Mouse (Mus musculus) ovary, postnatal 10 days (tissue): ENCODE results near the gene Ccdc124.
A peak's percentile ranks its signal among the peaks of the same experiment; 100 is the strongest.
"Not testable (repeated sequence)": the region's sequence is repeated elsewhere in the genome, so short reads cannot be mapped to it uniquely, and the experiment has no call there.

ENCODE experiments used
- DNase-seq: peaks from one replicate; pipeline ENCODE4 v3.0.0; 2022; ENCODE audit warnings: low spot score

Gene Ccdc124

DNA sequence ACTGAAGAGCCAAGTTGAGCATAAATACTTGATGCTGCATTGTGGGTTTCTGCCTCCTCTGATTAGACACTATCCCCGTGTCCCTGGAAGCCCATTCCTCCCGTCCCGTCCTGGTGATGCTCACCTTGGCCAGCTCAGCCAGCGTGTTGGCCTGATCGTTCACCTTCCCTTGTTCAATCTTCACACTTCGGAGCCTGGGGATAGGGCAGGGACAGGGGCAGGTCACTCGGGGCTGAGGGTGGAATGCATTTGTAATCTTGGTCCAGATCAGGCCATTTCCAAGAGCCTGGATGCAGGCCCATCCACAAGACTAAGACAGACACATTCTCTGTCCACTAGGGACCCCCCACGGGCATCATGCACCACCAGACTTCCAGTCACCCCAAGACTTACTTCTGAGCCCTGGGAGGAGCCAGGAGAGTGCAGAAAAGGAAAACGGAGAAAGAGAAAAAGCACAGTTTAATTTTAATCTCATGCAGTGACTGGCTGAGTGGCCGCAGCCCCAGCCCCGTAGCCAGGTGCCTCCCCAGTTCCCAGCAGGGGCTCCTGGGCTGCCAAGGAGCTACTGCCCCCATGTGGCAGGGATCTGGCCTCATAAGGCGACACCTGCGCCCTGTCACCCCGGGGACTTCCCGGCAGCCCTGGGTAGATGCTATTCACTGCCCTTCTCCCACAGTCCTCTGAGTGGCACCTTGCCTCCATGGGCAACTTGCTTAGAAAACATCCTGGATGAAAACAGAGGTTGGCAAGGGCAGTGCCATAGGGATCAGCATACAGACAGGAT is 27.2 kb downstream of the Ccdc124 start:
- DNase-seq, result no peak

GRCm38 (mm10) chr8:70845108-70845507 is 28.6 kb downstream of the Ccdc124 start:
- DNase-seq, result no peak

DNA sequence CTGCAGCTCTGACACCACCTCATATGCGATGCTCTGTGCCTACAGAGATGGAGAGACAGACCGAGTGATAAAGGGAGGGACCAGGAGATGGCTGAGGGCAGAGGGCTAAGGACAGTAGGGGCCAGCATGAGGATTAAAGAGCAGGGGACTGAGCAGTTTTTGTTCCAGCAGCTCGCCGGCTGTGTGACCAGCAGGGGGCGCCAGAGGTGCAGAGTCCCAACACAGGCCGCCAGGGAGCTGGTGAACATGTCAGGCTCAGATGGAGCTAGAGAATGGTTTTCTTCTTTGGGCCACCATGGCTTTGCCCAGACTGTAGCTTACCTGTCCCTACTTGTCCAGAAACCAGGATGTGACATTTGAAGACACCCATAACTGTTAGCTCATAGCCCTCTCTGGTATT is 29.2 kb downstream of the Ccdc124 start:
- DNase-seq, result peak; percentile 86

DNA sequence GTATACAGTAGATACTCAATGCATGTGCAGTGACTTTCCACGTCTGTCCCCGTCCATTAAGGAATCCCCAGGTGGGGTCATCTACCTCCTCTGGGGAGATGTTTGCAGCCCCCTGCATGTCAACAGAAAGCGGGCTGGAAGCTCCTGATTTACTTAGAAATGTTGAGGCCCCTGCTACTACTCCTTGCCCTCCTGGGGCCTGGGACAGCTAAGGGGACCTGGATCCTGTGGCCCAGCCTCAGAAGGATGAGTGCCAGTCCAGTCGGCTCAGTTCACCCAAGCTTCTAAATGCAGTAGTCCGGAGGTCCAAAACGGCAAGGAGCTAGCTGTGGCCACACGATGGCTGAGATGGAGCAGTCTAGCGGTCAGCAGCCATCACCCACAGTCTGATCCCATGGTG is 29.8 kb downstream of the Ccdc124 start:
- no peak for DNase-seq

- DNase-seq, result no peak
Measured at GRCm38 (mm10) chr8:70843214-70843773, 30.4 kb downstream of the Ccdc124 start.

DNA sequence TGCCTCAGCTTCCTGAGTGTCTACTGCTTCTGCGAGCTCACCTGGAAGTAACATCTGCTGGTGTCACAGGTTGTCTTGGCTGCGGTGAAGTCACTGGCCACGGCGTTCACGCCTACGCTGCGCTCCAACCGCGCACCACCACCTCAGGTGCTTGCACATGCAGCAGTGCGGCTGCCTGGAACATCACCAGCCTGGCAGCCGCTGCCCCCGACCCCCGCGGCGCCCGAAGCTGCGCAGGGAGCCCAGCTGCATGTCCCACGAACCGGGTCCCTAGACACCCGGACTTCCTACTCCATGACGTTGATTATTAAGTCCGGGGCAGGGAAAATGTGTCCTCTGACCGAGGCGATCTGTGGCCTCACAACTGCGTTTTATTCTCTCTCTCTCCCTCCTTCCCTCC is 31.3 kb downstream of the Ccdc124 start:
- no peak for DNase-seq

DNA sequence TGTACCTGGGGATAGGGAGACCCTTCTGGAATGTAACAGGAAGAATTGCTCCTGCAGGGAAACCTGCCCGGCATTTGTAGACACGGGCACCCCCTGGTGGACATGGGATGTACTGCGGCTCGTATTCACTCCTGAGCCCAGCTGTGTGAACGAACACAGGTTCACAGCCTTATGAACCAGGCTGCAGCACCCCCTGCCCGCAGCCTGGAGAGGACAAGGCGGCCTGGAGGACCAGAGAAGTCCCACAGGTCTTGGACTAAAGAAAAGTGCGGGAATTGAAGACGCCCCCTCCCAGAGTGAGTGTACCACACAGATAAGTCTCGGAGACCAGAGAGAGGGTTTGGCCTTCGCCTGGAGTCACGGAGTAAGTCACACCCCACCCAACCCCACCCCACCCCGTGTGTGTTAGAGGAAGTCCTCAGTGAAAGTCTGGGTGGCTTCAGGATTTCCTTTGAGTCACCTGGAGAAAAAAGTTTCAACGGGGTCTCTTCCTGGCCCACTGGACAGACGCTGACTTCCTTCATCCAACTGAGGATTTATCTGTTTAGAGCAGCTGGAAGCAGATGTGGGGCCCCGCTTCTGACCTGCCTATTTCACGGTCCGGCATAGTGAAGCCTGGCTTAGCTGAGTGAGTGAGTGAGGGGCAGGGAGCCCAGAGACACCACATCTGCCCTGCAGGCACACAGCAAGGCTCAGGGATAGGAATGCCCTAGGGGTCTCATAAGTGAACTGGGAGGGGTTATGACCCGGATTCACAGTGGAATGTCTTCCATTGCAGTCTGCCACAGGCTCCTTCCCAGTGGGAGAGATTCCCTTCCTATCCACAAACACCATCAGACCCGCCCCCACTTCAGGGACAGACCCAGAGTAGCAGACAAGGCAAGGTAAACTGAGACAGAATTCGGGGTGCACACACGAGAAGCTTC is 32.3 kb downstream of the Ccdc124 start:
- DNase-seq, result peak; percentile 94

DNA sequence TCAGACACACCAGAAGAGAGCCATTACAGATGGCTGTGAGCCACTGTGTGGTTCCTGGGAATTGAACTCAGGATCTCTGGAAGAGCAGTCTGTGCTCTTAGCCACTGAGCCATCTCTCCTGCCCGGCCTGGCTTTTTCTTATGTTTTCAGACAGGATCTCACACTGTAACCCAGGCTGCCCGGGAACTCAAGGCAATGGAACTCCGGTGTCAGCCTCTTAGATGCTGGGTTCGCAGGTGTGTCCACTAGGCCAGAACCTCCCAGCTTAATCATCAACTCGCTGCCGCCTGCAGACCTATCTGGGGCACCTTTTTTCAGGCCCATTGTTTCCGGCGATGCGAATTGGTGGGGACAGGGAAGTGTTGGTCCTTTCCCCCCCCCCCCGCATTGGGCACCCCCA is 33.1 kb downstream of the Ccdc124 start:
- no peak for DNase-seq

- peak; percentile 88 for DNase-seq
Measured at GRCm38 (mm10) chr8:70839408-70840351, 34.1 kb downstream of the Ccdc124 start, which contains the start of gene Arrdc2. Arrdc2 (minus strand) TSS chr8:70839720.

GRCm38 (mm10) chr8:70838654-70839407 is 34.9 kb downstream of the Ccdc124 start:
- no peak for DNase-seq

- no peak for DNase-seq
Measured at GRCm38 (mm10) chr8:70836666-70837065, 37.1 kb downstream of the Ccdc124 start.

DNA sequence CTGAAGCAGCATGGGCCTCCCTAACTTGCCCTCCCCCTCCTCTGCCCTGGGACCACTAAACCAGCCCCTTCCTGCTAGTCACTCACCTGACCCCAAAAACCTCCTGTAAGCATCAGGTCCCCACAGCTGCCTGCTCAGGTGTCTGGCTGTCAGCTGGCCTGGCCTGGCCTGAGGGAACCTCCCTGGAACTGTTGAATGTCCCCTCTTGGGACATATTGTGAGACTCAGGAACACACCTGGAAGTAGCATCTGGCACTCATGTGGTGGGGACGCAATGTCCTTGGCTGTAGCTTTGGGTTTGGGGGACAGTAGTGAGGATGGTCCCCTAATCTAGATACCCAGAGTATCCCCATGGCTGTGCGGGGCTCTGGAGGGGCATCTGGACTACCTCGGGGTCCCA is 39.7 kb downstream of the Ccdc124 start:
- no peak for DNase-seq

- DNase-seq, result no peak
Measured at GRCm38 (mm10) chr8:70833520-70833919, 40.2 kb downstream of the Ccdc124 start.

- DNase-seq, result no peak
Measured at GRCm38 (mm10) chr8:70833018-70833482, 40.7 kb downstream of the Ccdc124 start.

GRCm38 (mm10) chr8:70832371-70832770 is 41.4 kb downstream of the Ccdc124 start:
- no peak for DNase-seq

DNA sequence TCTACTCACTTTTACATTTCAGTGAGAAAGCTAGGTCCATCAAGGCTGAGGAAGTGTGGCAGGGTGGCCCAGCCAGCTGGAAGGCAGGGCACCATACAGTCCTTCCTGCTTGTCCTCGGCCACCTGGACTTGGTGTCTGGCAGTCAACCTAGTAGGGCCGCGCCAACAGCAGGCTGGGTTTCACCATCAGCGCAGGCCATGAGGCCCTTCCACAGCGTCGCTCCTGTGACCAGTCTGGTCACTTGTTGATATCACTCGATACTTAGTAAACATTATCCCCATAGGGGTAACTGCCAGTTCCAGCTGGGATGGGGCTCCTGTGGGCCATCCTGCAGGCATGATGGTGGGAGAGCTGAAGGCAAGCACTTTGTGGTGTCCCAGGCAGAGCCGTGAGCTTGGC is 42.2 kb downstream of the Ccdc124 start:
- no peak for DNase-seq

DNA sequence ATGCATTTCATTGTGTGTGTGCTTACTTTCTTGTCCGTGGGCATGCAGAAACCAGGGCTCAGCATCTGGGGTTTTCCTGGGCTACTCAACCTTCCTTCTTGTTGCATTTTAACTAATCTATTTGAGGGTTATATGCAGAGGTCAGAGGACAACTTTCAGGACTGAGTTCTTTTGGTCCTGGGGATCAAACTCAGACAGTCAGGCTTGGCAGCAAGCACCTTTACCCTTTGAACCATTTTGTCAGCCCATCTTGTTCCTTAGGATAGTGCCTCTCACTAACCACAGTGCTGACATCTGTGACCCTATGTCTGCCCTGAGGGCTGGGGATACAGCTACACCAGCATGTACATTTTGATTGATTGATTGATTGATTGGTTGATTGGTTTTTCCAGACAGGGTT is 45.9 kb downstream of the Ccdc124 start:
- no peak for DNase-seq

- DNase-seq, result no peak
Measured at GRCm38 (mm10) chr8:70827010-70827409, 46.7 kb downstream of the Ccdc124 start.

DNA sequence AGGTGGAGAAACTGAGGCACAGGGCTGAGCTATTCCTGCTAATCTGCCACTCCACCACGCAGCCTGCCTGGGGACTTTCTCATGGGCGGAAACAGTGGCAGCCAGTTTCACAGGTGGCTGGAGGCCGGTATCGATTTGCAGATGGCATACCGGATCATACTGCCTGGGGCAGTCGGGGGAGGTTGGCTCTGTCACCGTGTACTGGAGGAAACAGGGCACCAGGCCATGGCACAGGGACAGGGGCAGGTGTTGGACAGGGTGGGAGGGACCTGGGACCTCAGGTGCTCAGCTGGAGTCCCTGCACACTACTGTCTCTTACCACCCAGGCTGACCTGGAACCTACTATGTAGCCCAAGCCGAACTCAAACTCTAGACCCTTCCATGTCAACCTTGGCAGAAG is 47.9 kb downstream of the Ccdc124 start:
- no peak for DNase-seq

DNA sequence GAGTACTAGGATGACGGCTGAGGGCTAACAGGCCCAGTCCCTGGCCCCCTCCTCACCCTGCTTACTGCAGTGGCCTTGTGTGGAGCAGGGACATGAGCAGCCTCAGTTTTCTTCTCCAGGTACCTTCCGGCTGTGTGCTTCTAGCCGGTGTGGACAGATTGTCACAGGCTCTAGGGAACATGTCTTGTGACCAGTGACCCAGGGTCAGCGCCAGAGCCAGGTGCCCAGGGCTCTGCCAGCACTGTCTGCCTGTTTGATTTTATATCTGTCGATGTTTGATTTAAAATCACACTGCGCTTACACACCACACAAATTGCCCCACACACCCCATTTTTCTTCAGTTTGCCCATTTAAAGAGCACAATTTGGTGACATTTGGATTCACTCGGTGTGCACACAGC is 49.9 kb downstream of the Ccdc124 start:
- DNase-seq, result no peak

DNA sequence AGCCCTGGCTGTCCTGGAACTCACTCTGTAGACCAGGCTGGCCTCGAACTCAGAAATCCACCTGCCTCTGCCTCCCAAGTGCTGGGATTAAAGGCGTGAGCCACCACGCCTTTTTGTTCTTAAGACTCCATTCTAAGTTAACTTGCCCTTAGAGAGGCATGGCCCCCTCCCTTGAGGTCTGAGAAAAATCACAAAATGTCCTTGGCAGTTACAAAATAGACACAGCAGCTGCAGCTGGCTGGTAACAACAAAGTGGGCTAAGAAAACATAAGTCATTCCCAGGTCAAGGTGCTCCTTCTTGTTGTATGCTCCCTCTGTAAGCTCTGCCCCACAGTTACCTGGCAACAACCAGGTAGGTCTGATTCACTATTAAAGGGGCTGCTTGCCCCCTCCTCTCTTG is 51.1 kb downstream of the Ccdc124 start:
- DNase-seq, result not testable (repeated sequence)
